Mouse (Mus musculus): Measurements from ENCODE around the gene Ajuba. TPM values are rescaled to one million over a fixed set of nuclear protein-coding genes. Genes with fewer than 3 reads are reported as not detected.
A peak's percentile ranks its signal among the peaks of the same experiment; 100 is the strongest.

The Ajuba gene
- total RNA-seq, 2 experiments from 2014 or later: 1.4 to 1.8 TPM

GRCm38 (mm10) chr14:54605752-54606321 lies 28.5 kb upstream of the Ajuba start, which contains the start of gene 4931414P19Rik:
TSS of gene 4931414P19Rik (minus strand) at chr14:54605993.
- intact Hi-C loops (cut with DNase I): no loop called here
- Histone ChIP-seq H3K4me3 (peak within 1 kb of the TSS; percentile 74), H3K27ac (peak within 1 kb of the TSS; percentile 86)
- TF ChIP-seq CTCF (IDR thresholded peaks at IDR 0.05): no peak
- peak; percentile 93 for DNase-seq

DNA sequence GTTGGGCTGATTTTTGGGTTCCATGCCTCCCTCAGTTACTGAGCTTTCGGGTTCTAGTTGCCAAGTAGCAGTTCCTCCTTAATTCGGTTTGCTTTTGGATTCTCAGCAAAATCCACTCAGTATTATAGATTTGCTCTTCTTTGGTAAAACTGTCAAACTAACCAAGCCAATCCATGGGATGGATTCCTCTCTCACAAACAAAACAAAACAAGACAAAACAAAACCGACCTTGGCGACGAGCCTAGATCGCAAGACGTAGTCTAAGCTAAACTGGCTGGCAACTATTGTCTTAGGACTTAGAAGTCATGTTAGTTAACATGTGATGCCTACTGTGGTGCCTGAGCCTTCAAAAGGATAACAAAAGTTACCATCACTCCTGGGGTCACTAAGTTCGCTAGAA lies 26.3 kb upstream of the Ajuba start:
- TF ChIP-seq CTCF (IDR thresholded peaks at IDR 0.05): no peak
- DNase-seq: no peak
- intact Hi-C loops (cut with DNase I): no loop called here
- Histone ChIP-seq H3K4me3 (peak overlapping the region; percentile 81), H3K27ac (peak overlapping the region; percentile 94)

DNA sequence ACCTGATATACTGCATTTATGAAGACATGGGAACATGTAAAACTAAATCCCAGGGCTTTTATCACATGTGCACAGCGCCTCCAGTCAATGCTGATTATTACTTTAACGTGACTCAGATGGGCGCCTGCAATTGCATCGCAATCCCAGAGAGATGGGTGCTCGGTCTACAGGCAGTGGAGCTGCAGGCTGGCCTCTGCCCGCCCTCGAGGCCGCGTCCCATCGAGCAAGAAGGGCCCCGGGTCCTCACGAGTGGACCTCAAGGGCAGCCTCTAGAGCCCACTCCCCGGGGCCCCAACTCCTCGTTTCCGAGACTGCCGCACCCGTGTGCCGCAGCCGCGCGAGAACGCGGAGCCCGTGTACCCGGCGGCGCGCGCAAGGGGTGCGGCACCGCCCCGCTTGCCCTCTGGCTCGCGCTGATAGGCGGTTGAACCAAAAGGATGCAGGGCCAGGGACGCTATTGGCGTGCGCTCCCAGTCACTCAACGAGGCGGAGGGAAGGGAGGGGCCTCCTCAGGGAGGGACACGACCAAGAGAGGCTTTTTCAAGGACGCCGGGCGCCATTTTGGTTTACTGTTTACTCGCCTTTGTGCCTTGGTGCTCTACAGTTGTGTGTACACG lies 25.8 kb upstream of the Ajuba start:
- peak; percentile 98 for DNase-seq
- intact Hi-C loops (cut with DNase I): no loop called here
- peak overlapping the region; percentile 94 for H3K27ac ChIP-seq
- peak; percentile 9 for TF ChIP-seq CTCF (IDR thresholded peaks at IDR 0.05)
- peak overlapping the region; percentile 81 for H3K4me3 ChIP-seq

GRCm38 (mm10) chr14:54602613-54603012 lies 25.3 kb upstream of the Ajuba start:
- H3K4me3 ChIP-seq: peak overlapping the region; percentile 81
- intact Hi-C loops (cut with DNase I): no loop called here
- TF ChIP-seq CTCF (IDR thresholded peaks at IDR 0.05): no peak
- no peak for DNase-seq
- peak overlapping the region; percentile 94 for H3K27ac ChIP-seq

- H3K4me3 ChIP-seq: no peak overlapping the region
- DNase-seq: no peak
- no peak for TF ChIP-seq CTCF (IDR thresholded peaks at IDR 0.05)
- intact Hi-C loops (cut with DNase I): no loop called here
- no peak overlapping the region for H3K27ac ChIP-seq
Measured at GRCm38 (mm10) chr14:54601601-54602000, 24.2 kb upstream of the Ajuba start.

DNA sequence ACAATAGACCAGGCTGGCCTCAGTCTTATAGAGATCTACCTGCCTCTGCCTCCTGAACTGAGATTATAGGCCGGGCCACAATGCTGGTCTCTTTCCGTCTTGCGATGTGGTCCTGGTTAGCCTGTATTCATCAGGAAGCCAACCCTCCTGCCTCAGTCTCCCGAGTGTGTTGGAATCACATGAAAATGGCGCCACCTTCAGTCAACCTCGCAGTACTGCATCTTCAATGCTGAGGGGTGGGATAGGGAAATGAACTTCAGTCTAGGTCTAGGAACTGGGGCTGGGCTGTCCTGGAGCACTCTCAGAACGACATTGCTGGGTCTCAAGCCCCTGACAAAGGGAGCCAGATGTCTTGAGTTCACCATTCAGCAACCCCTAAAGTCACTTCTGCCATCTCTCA lies 19.7 kb upstream of the Ajuba start:
- H3K27ac ChIP-seq: no peak overlapping the region
- intact Hi-C loops (cut with DNase I): no loop called here
- TF ChIP-seq CTCF (IDR thresholded peaks at IDR 0.05): peak; percentile 59
- no peak overlapping the region for H3K4me3 ChIP-seq
- no peak for DNase-seq

DNA sequence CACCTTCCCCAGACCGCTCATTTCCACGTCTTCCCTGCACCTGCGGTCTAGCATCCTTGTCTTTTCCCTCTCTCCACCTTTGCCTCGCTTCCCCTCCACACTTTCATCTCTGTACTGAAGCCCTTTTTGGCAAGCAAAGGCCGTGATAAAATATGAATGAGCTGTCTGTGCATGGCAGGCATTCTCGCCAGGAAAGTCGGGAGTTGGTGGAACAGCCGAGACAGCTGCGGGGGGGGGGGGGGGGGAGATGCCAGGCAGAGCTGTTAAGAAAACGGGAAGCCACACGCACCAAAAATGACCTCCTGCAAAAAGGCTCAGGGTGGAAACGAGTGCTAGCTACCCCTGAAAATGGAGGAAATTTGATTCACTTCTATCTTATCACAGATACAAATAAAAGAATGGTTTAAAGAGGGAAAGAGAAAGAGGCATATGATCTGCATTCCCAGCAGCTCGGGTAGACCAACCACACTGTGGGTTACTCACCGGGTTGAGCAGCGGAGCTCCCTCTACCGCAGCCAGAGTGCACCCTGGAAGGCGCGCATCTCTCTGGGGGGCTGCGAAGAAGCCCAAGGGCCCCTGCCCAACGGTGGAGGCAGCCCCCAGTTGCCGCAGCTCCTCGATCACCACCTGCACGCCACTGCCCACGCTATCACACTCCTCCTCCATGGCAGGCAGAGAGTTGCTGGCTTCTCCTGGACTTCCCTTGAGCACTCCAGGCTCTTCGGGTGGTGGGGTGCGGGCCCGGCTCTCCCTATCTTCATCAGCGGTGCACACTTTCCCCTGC lies 17.5 kb upstream of the Ajuba start:
- TF ChIP-seq CTCF (IDR thresholded peaks at IDR 0.05): no peak
- H3K4me3 ChIP-seq: peak overlapping the region; percentile 55
- intact Hi-C loops (cut with DNase I): no loop called here
- no peak for DNase-seq
- no peak overlapping the region; the same call in 1 of the 2 replicates for H3K27ac ChIP-seq

GRCm38 (mm10) chr14:54594055-54594454 lies 16.7 kb upstream of the Ajuba start:
- intact Hi-C loops (cut with DNase I): no loop called here
- peak; percentile 30 for TF ChIP-seq CTCF (IDR thresholded peaks at IDR 0.05)

DNA sequence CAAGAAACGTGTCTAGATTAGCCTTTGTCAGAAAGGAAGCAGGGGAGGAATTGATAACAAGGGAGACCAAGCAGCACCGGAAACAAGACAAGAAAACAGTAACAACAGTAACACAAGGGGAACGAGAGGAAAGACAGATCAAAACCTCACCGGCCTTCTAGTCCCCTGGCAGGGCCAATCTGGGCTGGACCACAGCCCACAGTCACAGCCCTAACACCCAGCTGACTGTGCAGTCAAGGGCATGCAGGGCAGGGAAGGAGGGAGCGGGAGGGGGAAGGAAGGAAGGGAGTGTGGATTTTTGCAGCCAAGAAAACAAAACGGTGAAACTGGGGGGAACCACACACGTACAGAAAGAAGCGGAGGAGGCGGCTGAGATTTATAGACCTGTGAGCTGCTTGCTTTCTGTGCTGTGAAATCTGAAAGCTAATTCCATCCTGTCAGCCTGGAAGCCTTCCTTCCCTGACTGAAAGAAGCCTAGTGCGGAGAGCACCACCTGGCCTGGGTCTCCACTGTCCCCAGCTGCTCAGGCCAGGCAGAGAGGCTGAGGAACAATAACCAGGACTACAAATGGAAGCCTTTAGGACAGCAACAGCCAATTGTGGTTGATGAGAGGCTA lies 15.1 kb upstream of the Ajuba start:
- intact Hi-C loops (cut with DNase I): no loop called here
- peak overlapping the region; percentile 37 for H3K4me3 ChIP-seq
- no peak for TF ChIP-seq CTCF (IDR thresholded peaks at IDR 0.05)
- DNase-seq: peak; percentile 63
- peak overlapping the region; percentile 77 for H3K27ac ChIP-seq

More at GRCm38 (mm10) chr14:54594055-54594454, 16.7 kb upstream of the Ajuba start:
- H3K27ac ChIP-seq: no peak overlapping the region
- H3K4me3 ChIP-seq: no peak overlapping the region
- DNase-seq: no peak

DNA sequence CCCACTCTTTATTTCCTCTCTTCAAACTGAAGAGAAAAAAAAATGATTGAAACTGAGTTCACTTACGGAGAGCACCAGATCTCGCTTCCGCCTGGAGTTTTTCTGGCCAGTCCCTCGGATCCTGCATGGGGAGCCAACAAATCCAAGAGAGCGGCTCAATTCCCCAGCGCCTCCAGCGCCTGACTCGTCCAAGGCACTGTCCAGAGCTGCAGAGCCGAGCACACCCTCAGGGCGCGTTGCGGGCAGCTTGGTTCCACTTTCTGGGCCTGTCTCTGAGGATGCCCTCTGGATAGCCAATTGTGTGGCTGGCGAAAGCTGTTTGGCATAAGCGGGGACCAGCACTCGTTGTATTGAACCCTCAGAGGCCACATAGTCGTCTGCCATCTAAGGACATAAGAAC lies 13.7 kb upstream of the Ajuba start:
- intact Hi-C loops (cut with DNase I): no loop called here

DNA sequence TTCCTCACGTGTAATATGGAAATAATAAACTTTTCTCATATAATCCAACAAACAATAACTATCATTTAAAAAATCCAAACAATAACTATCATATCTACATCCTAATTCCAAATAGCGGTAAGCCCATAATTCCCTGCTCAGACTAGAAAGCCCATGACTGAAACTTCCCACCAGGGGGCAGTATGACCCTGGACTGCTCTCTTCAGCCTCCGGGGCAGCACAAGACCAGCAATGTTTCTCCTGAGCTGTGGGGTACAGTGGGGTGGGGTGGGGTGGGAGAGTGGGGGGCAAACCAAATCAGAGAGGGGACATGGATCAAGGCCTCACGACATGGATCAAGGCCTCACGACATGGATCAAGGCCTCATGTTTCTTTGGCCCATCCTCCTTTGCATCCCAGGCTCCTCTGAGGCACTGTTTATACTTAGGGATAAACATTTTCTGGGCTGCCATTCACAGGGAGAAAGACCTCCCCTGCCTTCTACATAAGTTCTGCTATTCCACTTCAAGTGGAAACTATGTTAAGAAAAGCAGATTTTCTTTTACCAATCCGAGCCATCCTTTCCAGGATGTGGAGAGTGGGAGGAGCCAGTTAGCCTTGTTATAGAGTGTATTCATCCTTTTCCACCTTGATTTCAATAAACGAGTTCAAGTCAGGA lies 6.5 kb upstream of the Ajuba start:
- H3K27ac ChIP-seq: no peak overlapping the region
- no peak overlapping the region for H3K4me3 ChIP-seq
- DNase-seq: peak; percentile 76
- peak; percentile 80 for TF ChIP-seq CTCF (IDR thresholded peaks at IDR 0.05)
- intact Hi-C loops (cut with DNase I): loop anchor here (5.0 kb wide), 1 partner anchor 58 kb away; the partner anchor contains the start of genes Cdh24 and Gm17606

More for the DNA sequence above, 13.7 kb upstream of the Ajuba start:
- peak; percentile 33 for DNase-seq
- no peak overlapping the region for H3K4me3 ChIP-seq
- H3K27ac ChIP-seq: no peak overlapping the region
- no peak for TF ChIP-seq CTCF (IDR thresholded peaks at IDR 0.05)

GRCm38 (mm10) chr14:54582536-54582935 lies 5.2 kb upstream of the Ajuba start:
- Histone ChIP-seq H3K27ac (no peak overlapping the region), H3K4me3 (no peak overlapping the region)
- TF ChIP-seq CTCF (IDR thresholded peaks at IDR 0.05): no peak
- no peak for DNase-seq
- intact Hi-C loops (cut with DNase I): loop anchor here (5.0 kb wide), 1 partner anchor 60 kb away; the partner anchor contains the start of genes Cdh24 and Gm17606
